Mouse (Mus musculus) inflammation-experienced regulatory T-cells (primary cell): ENCODE data around the gene Prorsd1. TPM values are rescaled to one million over a fixed set of nuclear protein-coding genes. Genes with fewer than 3 reads are reported as not detected.

Source experiments
- polyA plus RNA-seq, 2 experiments: library from polyadenylated mRNA; unstranded; fragments of 100-300 nt; shearing (Covaris generic); gene quantifications; one replicate each; pipeline ENCODE4 v1.2.1; 2017

Prorsd1 gene
- 10 to 100 TPM; 40.0 to 45.4 TPM for polyA plus RNA-seq

DNA sequence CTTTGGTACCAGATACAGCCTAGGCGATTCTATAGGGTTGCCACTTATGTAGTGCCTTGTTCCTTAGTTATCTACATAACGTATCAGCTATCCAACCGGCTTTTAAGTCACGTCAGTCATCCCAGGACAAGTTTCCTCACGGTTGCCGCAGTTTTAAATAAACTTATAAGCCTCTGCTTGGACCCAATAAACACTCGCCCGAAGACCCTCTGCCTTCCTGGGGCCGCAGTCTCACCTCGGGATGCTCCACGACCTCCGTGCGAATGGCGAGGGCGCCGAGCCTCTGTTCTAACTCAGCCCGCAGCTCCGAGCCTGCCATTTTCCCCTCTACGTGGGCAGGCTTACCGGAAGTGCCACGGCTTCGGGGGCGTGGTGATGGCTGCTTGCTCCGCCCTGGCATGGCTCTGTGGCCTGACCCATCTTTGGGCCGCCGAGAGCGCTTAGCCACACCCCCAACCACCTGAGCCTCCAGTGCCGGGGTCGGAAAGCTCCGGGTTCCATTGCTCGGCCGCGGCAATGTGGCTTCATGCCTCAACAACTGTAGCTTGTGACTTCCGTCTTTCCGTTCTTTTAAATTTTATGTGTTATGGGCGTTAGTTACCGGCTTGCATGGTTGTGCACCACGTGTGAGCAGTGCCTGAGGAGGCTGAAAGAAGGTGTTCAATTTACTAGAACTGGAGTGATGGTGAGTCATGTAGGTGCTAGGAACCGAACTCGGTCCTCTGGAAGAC, at the start of gene Prorsd1:
Gene Prorsd1, minus strand, starts transcription at position 352 of the 731 bp plus-strand sequence.

DNA sequence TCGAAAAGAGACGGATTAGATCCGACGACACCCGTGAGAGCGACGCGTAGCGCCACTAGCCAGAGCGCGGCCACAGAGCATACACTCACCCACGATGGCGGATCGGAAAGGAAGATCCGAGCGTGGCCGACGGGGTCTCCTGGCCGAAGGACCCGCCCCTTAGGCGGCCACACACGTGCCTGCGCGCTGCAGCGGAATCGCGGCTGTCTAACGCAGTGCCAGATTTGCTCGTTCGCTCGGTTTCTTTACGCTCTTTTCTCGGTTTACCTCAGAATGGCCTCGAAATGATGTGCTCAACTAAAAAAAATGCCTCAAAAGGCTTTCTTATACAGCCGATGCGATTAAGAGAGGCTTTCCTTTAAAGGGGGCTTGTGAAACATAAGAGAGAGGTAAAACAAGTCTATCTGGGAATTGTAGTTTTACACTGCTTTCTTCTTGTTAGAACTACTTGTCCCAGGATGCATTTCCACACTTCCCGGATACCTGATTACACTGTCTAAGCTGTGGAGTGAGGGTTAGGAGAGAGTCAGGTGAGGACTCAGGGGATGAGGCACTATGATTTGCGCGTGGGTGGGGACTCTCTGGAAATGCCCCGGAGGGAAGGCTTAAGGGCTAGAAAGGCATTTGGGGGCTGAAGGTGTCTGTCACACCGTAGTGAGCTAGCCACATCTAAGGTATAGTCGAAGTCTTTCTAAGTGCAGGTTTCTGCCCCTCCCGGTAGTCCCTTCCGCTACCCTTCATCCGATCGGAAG, 33.1 kb upstream of the Prorsd1 start, which contains the start of the genes Clhc1 and Rps27a:
Gene Clhc1, plus strand, starts transcription at position 199 of the 752 bp plus-strand sequence.
Gene Rps27a, minus strand, starts transcription at position 358 of the 752 bp plus-strand sequence.

DNA sequence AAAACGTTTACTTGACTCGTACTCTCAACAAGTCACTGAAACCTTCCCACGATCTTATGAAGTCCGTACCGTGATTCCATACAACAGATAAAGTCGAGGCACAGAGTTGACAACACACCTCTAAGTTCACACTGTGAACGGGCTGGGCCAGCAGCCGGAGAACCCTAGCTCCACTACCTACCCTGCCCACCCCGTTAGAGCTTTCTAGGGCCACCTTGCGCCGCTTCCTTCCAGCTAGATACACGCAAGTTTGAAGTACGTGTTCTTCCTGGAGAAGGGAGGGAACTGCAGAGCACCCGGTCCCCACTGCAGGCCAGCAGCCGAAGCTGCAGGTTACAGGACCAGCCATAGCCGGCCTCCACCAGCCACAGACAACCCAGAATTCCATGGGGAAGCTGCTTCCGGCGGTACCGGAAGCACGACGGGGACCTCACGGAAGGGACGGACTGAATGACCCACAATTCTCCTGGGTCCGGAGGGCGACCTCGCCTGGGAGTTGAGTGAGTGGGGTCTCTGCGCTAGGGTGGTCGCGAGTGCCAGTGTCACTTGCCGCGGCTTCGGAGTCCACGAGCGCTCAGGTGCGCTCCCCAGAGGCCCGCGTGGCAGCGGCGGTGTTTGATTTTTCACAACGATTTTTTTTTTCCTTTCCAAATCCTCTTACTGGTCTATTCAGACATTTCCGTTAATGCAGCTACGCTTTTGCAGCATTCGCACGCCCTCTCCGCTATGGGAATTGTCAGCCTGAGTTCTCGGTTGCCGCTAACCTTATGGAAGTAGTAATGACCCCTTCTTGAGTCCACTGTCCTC, 11.4 kb upstream of the Prorsd1 start, which contains the start of gene Mtif2:
Gene Mtif2, plus strand, starts transcription at position 421 of the 807 bp plus-strand sequence.

Other genes with a start within 250 kb of the Prorsd1 start
- 1 to 10 TPM; 2.5 to 7.5 TPM for gene Ccdc88a, start 141.4 kb downstream of the Prorsd1 start, polyA plus RNA-seq
- 10 to 100 TPM; 51.1 to 54.9 TPM for gene Mtif2, start 11.4 kb upstream of the Prorsd1 start, polyA plus RNA-seq
- 1 to 10 TPM; 1.1 to 1.6 TPM for gene Clhc1, start 32.9 kb upstream of the Prorsd1 start, polyA plus RNA-seq
- gene Rps27a, start 33.1 kb upstream of the Prorsd1 start, polyA plus RNA-seq, result 100 to 1,000 TPM; 362 to 381 TPM
- 10 to 100 TPM; 30.1 to 30.4 TPM for gene Rtn4, start 177.9 kb upstream of the Prorsd1 start, polyA plus RNA-seq